In the genomic region with DNA sequence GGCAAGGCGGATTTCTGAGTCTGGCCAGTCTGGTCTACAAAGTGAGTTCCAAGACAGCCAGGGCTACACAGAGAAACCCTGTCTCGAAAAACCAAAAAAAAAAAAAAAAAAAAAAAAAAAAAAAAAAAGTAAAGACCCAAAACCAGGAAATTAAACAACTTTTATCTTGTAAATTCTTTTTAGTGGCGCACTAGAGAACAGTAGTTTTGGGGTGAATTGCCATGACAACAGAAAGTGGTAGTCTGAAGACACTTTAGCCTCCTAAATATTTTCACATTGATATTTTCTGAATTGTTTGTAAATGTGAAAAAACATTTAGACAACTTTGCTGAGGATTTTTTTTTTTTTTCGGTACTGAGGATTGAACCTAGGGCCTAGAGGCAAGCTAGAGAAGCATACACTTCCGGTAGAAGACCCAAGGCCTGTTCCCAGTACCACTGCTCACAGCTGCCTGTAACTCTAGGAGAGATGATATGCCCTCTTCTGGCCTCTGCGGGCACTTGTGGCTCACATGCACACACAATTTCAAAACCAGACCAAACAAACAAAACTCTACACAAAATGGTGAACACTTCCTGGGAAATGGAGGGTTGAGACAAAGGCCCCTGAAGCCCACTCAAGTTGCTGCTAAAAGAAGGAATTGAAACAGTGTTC, we compare ENCODE assay signal across 9 mouse cellular contexts. TPM values are rescaled to one million over a fixed set of nuclear protein-coding genes. Genes with fewer than 3 reads are reported as not detected.
A peak's percentile ranks its signal among the peaks of the same experiment; 100 is the strongest.
DNase-seq lines count a peak whose midpoint lies in the region; ATAC-seq and TF ChIP-seq lines count a peak whose summit lies in the region.
"Had no signal": no experiment of that assay in that cellular context is flagged by ENCODE, and none has a peak within 500 bp of the region (broad histone marks: within the 10 kb centered on the region; RNA-seq: fewer than 3 reads in every experiment).

No protein-coding gene starts in this region.

- H3K4me1 ChIP-seq in heart, adult 2 months (ENCODE audit: control insufficient read depth, insufficient read depth, low read length): peaks cover 2% of the 10 kb centered on the region; the same call in 1 of the 2 replicates
- H3K4me1 ChIP-seq in embryonic facial prominence, embryonic 15.5 days: peaks cover 13% of the 10 kb centered on the region; the same call in 1 of the 2 replicates
- peaks cover 44% of the 10 kb centered on the region for H3K4me1 ChIP-seq in liver, embryonic 12.5 days

- H3K9ac ChIP-seq in heart, adult 2 months (ENCODE audit: low read depth, low read length): no peak overlapping the region
- H3K9ac ChIP-seq in embryonic facial prominence, embryonic 15.5 days: no peak overlapping the region
- H3K9ac ChIP-seq in liver, embryonic 12.5 days: no peak overlapping the region; the same call in 1 of the 2 replicates

- no peaks in the 10 kb centered on the region; the same call in 1 of the 2 replicates for H3K36me3 ChIP-seq in heart, adult 2 months (ENCODE audit: control insufficient read depth, insufficient read depth, low read length)
- peaks cover 41% of the 10 kb centered on the region for H3K36me3 ChIP-seq in embryonic facial prominence, embryonic 15.5 days
- peaks cover 55% of the 10 kb centered on the region for H3K36me3 ChIP-seq in liver, embryonic 12.5 days

- WGBS in heart, adult 2 months: 81% methylated on average over 6 of the region's 6 CpGs
- 79% methylated on average over 6 of the region's 6 CpGs for WGBS in embryonic facial prominence, embryonic 15.5 days
- 85% methylated on average over 6 of the region's 6 CpGs for WGBS in liver, embryonic 12.5 days (ENCODE audit: insufficient replicate concordance)

- no peak for TF ChIP-seq POLR2A in heart, adult 2 months (IDR thresholded peaks at IDR 0.05; ENCODE audit: insufficient read depth, low read depth, low read length)

- no peak for TF ChIP-seq EP300 in heart, adult 2 months (IDR thresholded peaks at IDR 0.05; ENCODE audit: insufficient read depth, low read depth, low read length)

- intact Hi-C loops in heart, adult 2 months (cut with DNase I): no loop called here

- no peak for DNase-seq in heart, adult 2 months
- DNase-seq in heart, adult 18-20 months: no peak
- DNase-seq in 3T3-L1 (ENCODE audit: low read depth, low spot score): peak; percentile 34
- DNase-seq in urinary bladder, postnatal 25 days (ENCODE audit: low spot score): no peak
- DNase-seq in embryo, embryonic 11 days: no peak
- no peak for DNase-seq in testis, postnatal 14 days (ENCODE audit: low spot score)

- H3K27me3 ChIP-seq in heart, adult 2 months (ENCODE audit: control insufficient read depth, insufficient read depth, low read length): no peaks in the 10 kb centered on the region
- no peaks in the 10 kb centered on the region for H3K27me3 ChIP-seq in embryonic facial prominence, embryonic 15.5 days
- H3K27me3 ChIP-seq in liver, embryonic 12.5 days (replicated peaks): no peaks in the 10 kb centered on the region
- H3K27me3 ChIP-seq: Patski had no signal

- H3K4me3 ChIP-seq in heart, adult 2 months: no peak overlapping the region
- peak overlapping the region; percentile 95 for H3K4me3 ChIP-seq in embryonic facial prominence, embryonic 15.5 days (replicated peaks)
- no peak overlapping the region for H3K4me3 ChIP-seq in liver, embryonic 12.5 days

- peaks cover 4% of the 10 kb centered on the region for H3K79me2 ChIP-seq in heart, adult 2 months (replicated peaks; ENCODE audit: control insufficient read depth, insufficient read depth, low read length)

- no peaks in the 10 kb centered on the region for H3K9me3 ChIP-seq in embryonic facial prominence, embryonic 15.5 days (replicated peaks)
- no peaks in the 10 kb centered on the region for H3K9me3 ChIP-seq in liver, embryonic 12.5 days (replicated peaks)

- H3K4me2 ChIP-seq in embryonic facial prominence, embryonic 15.5 days (replicated peaks): peak overlapping the region; percentile 69
- H3K4me2 ChIP-seq in liver, embryonic 12.5 days: peak overlapping the region; percentile 80

- ATAC-seq in embryonic facial prominence, embryonic 15.5 days (ENCODE audit: insufficient number of reproducible peaks, low FRiP score, low TSS enrichment, low read depth): no peak
- ATAC-seq in liver, embryonic 12.5 days: no peak

- TF ChIP-seq CTCF in heart, adult 2 months (IDR thresholded peaks at IDR 0.05): no peak

- peak overlapping the region; percentile 71; the same call in 1 of the 2 replicates for H3K27ac ChIP-seq in heart, adult 2 months
- peak overlapping the region; percentile 82 for H3K27ac ChIP-seq in embryonic facial prominence, embryonic 15.5 days (replicated peaks)
- peak overlapping the region; percentile 90 for H3K27ac ChIP-seq in liver, embryonic 12.5 days

RNA-seq across cellular contexts. Expression of a gene that starts 1.1 kb away (rescaled TPM):
- total RNA-seq in heart, adult 2 months (2021): 10 to 100 TPM; 72.8 to 80.0 TPM
- 68.9 and 111 TPM in 2 replicates for polyA plus RNA-seq in heart, adult 2 months (2012; rRNA removed)
- total RNA-seq in heart, adult 18-20 months (2021): 10 to 100 TPM; 76.5 to 84.4 TPM
- polyA plus RNA-seq in embryonic facial prominence, embryonic 15.5 days (2015; fragmentation: Nextera tagmentation; extraction: Ambion mirVana): 91.6 and 97.4 TPM in 2 replicates
- polyA plus RNA-seq in liver, embryonic 12.5 days (2016; fragmentation: Nextera tagmentation; extraction: Ambion mirVana): 34.2 and 34.7 TPM in 2 replicates

RNA-seq across cellular contexts. Expression of a gene that starts 6.8 kb away (rescaled TPM):
- total RNA-seq in heart, adult 2 months (2021): under 1 TPM; 0.43 to 0.50 TPM
- polyA plus RNA-seq in heart, adult 2 months (2012; rRNA removed): 0.59 and 0.66 TPM in 2 replicates
- total RNA-seq in heart, adult 18-20 months (2021): 1 to 10 TPM in 1 of 2 experiments, under 1 TPM in 1; 0.65 to 1.1 TPM
- polyA plus RNA-seq in embryonic facial prominence, embryonic 15.5 days (2015; fragmentation: Nextera tagmentation; extraction: Ambion mirVana): 27.2 and 29.8 TPM in 2 replicates
- polyA plus RNA-seq in liver, embryonic 12.5 days (2016; fragmentation: Nextera tagmentation; extraction: Ambion mirVana): 0.36 and 0.43 TPM in 2 replicates

RNA-seq across cellular contexts. Expression of a gene that starts 7.6 kb away (rescaled TPM):
- 10 to 100 TPM in 1 of 2 experiments, 1 to 10 TPM in 1; 8.5 to 10.9 TPM for total RNA-seq in heart, adult 2 months (2021)
- 10.0 and 17.5 TPM in 2 replicates for polyA plus RNA-seq in heart, adult 2 months (2012; rRNA removed)
- total RNA-seq in heart, adult 18-20 months (2021): 1 to 10 TPM; 8.2 to 9.1 TPM
- polyA plus RNA-seq in embryonic facial prominence, embryonic 15.5 days (2015; fragmentation: Nextera tagmentation; extraction: Ambion mirVana): 105 TPM in 2 replicates
- polyA plus RNA-seq in liver, embryonic 12.5 days (2016; fragmentation: Nextera tagmentation; extraction: Ambion mirVana): 82.8 and 84.9 TPM in 2 replicates

RNA-seq across cellular contexts. Expression of a gene that starts 23.3 kb away (rescaled TPM):
- 10 to 100 TPM; 25.6 to 26.6 TPM for total RNA-seq in heart, adult 2 months (2021)
- polyA plus RNA-seq in heart, adult 2 months (2012; rRNA removed): 21.8 and 37.9 TPM in 2 replicates
- 10 to 100 TPM; 22.3 to 28.2 TPM for total RNA-seq in heart, adult 18-20 months (2021)
- 19.3 and 20.9 TPM in 2 replicates for polyA plus RNA-seq in embryonic facial prominence, embryonic 15.5 days (2015; fragmentation: Nextera tagmentation; extraction: Ambion mirVana)
- 10.4 and 10.5 TPM in 2 replicates for polyA plus RNA-seq in liver, embryonic 12.5 days (2016; fragmentation: Nextera tagmentation; extraction: Ambion mirVana)

RNA-seq across cellular contexts. Expression of a gene that starts 47.5 kb away (rescaled TPM):
- total RNA-seq in heart, adult 2 months (2021): 10 to 100 TPM; 11.2 to 12.6 TPM
- polyA plus RNA-seq in heart, adult 2 months (2012; rRNA removed): 17.5 and 20.3 TPM in 2 replicates
- total RNA-seq in heart, adult 18-20 months (2021): 10 to 100 TPM; 11.5 to 16.1 TPM
- 25.6 and 26.5 TPM in 2 replicates for polyA plus RNA-seq in embryonic facial prominence, embryonic 15.5 days (2015; fragmentation: Nextera tagmentation; extraction: Ambion mirVana)
- 2.8 TPM in 2 replicates for polyA plus RNA-seq in liver, embryonic 12.5 days (2016; fragmentation: Nextera tagmentation; extraction: Ambion mirVana)

Comparison
In these comparisons a context has a peak if more than half of its experiments do, and no peak if none do; other contexts are left out.
1. RNA of a gene that starts 6.8 kb away (polyA plus RNA-seq): 27.2 to 29.8 TPM in embryonic facial prominence, embryonic 15.5 days; 0.59 to 0.66 TPM in heart, adult 2 months and 0.36 to 0.43 TPM in liver, embryonic 12.5 days; every median in the first group is over 10 times any median in the second.
2. Peak in every context shown above with its lines, with median percentiles within 50 percentile points of each other: H3K27ac ChIP-seq.